In genomic region chr5:134176169-134176881, GRCm38 (mm10) we compare ENCODE assay signal across 7 mouse cellular contexts. TPM values are rescaled to one million over a fixed set of nuclear protein-coding genes. Genes with fewer than 3 reads are reported as not detected.
DNase-seq lines count a peak whose midpoint lies in the region; ATAC-seq lines count a peak whose summit lies in the region.

Rcc1l (minus strand) TSS chr5:134176774.

- no peaks in the 10 kb centered on the region for H3K27me3 ChIP-seq in intestine, embryonic 16.5 days (replicated peaks; ENCODE audit: control insufficient read depth, insufficient read depth, low read length)
- H3K27me3 ChIP-seq in midbrain, embryonic 11.5 days (ENCODE audit: control insufficient read depth, insufficient read depth, low read length) = no peaks in the 10 kb centered on the region

- intact Hi-C loops in left cerebral cortex, postnatal 36 days (cut with DNase I) = no loop called here

- H3K4me3 ChIP-seq in intestine, embryonic 16.5 days (ENCODE audit: low read length) = peak within 1 kb of the TSS; percentile 89
- peak within 1 kb of the TSS; percentile 93 for H3K4me3 ChIP-seq in midbrain, embryonic 11.5 days (ENCODE audit: low read depth, low read length)

- peak; percentile 88 for DNase-seq in adrenal gland, adult 2 months
- peak; percentile 84 for DNase-seq in embryo, embryonic 11.5 days (ENCODE audit: low read depth, low spot score)
- peak; percentile 52 to 83 for DNase-seq in gastrocnemius, postnatal 4 days (ENCODE audit: low spot score in 2 of 2)
- peak; percentile 83 to 86 for DNase-seq in left cerebral cortex, postnatal 36 days (ENCODE audit: low spot score in 2 of 2)
- DNase-seq in midbrain, embryonic 11.5 days (ENCODE audit: low spot score, missing footprints) = peak; percentile 97
- peak; percentile 87 for DNase-seq in skeletal muscle tissue, adult 2 months (ENCODE audit: low read depth, low spot score)

- peak within 1 kb of the TSS; percentile 78 for H3K4me2 ChIP-seq in intestine, embryonic 16.5 days (ENCODE audit: low read depth, low read length)
- peak within 1 kb of the TSS; percentile 85 for H3K4me2 ChIP-seq in midbrain, embryonic 11.5 days

- H3K27ac ChIP-seq in intestine, embryonic 16.5 days (ENCODE audit: low read length) = peak within 1 kb of the TSS; percentile 81
- H3K27ac ChIP-seq in midbrain, embryonic 11.5 days (ENCODE audit: low read depth, low read length) = peak within 1 kb of the TSS; percentile 42; the same call in 1 of the 2 replicates

- 0 out of 2 replicates have a peak, but pooled peaks cover 4% of the 10 kb centered on the region for H3K36me3 ChIP-seq in intestine, embryonic 16.5 days (ENCODE audit: control insufficient read depth, insufficient read depth, low read length)
- H3K36me3 ChIP-seq in midbrain, embryonic 11.5 days (ENCODE audit: control insufficient read depth, insufficient read depth, low read length) = no peaks in the 10 kb centered on the region

- H3K9ac ChIP-seq in intestine, embryonic 16.5 days (ENCODE audit: low read depth, low read length) = peak within 1 kb of the TSS; percentile 83
- peak within 1 kb of the TSS; percentile 81 for H3K9ac ChIP-seq in midbrain, embryonic 11.5 days (ENCODE audit: low read length)

- peaks cover 6% of the 10 kb centered on the region for H3K4me1 ChIP-seq in intestine, embryonic 16.5 days (ENCODE audit: control insufficient read depth, insufficient read depth, low read length)
- peaks cover 3% of the 10 kb centered on the region; the same call in 1 of the 2 replicates for H3K4me1 ChIP-seq in midbrain, embryonic 11.5 days (ENCODE audit: control insufficient read depth, insufficient read depth, low read length)

- no peaks in the 10 kb centered on the region for H3K9me3 ChIP-seq in intestine, embryonic 16.5 days (ENCODE audit: control insufficient read depth, low read length)
- no peaks in the 10 kb centered on the region for H3K9me3 ChIP-seq in midbrain, embryonic 11.5 days (ENCODE audit: control insufficient read depth, low read length)

- under 1% methylated on average over 58 of the region's 72 CpGs for WGBS in intestine, embryonic 16.5 days
- WGBS in midbrain, embryonic 11.5 days = under 1% methylated on average over 62 of the region's 72 CpGs

- ATAC-seq in intestine, embryonic 16.5 days = peak; percentile 88
- ATAC-seq in midbrain, embryonic 11.5 days (ENCODE audit: low FRiP score) = peak; percentile 93

RNA-seq across cellular contexts. Expression of gene Rcc1l, which starts in this region (rescaled TPM):
- total RNA-seq in adrenal gland, adult 2 months (2021) = 10 to 100 TPM; 20.8 to 32.3 TPM
- 23.8 and 25.2 TPM in 2 replicates for polyA plus RNA-seq in adrenal gland, adult 2 months (2012; rRNA removed)
- 10 to 100 TPM; 18.7 to 23.8 TPM for total RNA-seq in gastrocnemius, postnatal 4 days (2021)
- 26.6 and 28.5 TPM in 2 replicates for polyA plus RNA-seq in intestine, embryonic 16.5 days (2015; fragmentation: Nextera tagmentation; extraction: Ambion mirVana)
- total RNA-seq in left cerebral cortex, postnatal 36 days (2021) = 10 to 100 TPM; 15.2 to 16.5 TPM
- 24.5 and 27.5 TPM in 2 replicates for polyA plus RNA-seq in midbrain, embryonic 11.5 days (2014; fragmentation: Nextera tagmentation; extraction: Ambion mirVana)

Comparison
In these comparisons a context has a peak if more than half of its experiments do, and no peak if none do; other contexts are left out.
1. Peak in every context shown above with its lines: DNase-seq, ATAC-seq, H3K4me3 ChIP-seq and H3K27ac ChIP-seq.